Mouse (Mus musculus) intestine, embryonic 14.5 days (tissue): ENCODE measurements around the gene Prss21. TPM values are rescaled to one million over a fixed set of nuclear protein-coding genes. Genes with fewer than 3 reads are reported as not detected.

Experiments used
- ATAC-seq: fragments of 200-750 bp; cut with Nextera tagmentation; replicated peaks from 2 replicates; pipeline ENCODE4 v1.8.0; 2017; ENCODE audit warnings: low read depth, moderate number of reproducible peaks, moderate TSS enrichment, moderate library complexity; ENCODE audit not compliant: low FRiP score, low TSS enrichment
- DNase-seq: peaks from one replicate; pipeline ENCODE4 v3.0.0-alpha.2; 2018; ENCODE audit warnings: low spot score
- H3K27ac ChIP-seq: fragments of 300-500 bp; sonication (generic); 2 replicates; pipeline ENCODE4 v1.5.1; 2014; ENCODE audit warnings: low read depth, mild to moderate bottlenecking, control low read depth
- H3K27me3 ChIP-seq: fragments of 300-500 bp; sonication (generic); replicated peaks from 2 replicates; pipeline ENCODE4 v1.6.1; 2014; ENCODE audit warnings: low read length, control low read depth; ENCODE audit not compliant: control insufficient read depth, insufficient read depth
- H3K36me3 ChIP-seq: fragments of 300-500 bp; sonication (generic); 2 replicates; pipeline ENCODE4 v1.6.1; 2014; ENCODE audit warnings: low read length, control low read depth; ENCODE audit not compliant: control insufficient read depth, insufficient read depth
- H3K4me1 ChIP-seq: fragments of 300-500 bp; sonication (generic); replicated peaks from 2 replicates; pipeline ENCODE4 v1.6.1; 2014; ENCODE audit warnings: low read length, control low read depth, mixed read lengths; ENCODE audit not compliant: control insufficient read depth, insufficient read depth
- H3K4me2 ChIP-seq: fragments of 300-500 bp; sonication (generic); 2 replicates; pipeline ENCODE4 v1.6.1; 2014; ENCODE audit warnings: low read length
- H3K4me3 ChIP-seq: fragments of 300-500 bp; sonication (generic); 2 replicates; pipeline ENCODE4 v1.5.1; 2014; ENCODE audit warnings: low read depth, low read length, control low read depth, mixed read lengths
- H3K9ac ChIP-seq: fragments of 300-500 bp; sonication (generic); 2 replicates; pipeline ENCODE4 v1.6.1; 2014; ENCODE audit warnings: mild to moderate bottlenecking, low read length
- H3K9me3 ChIP-seq: fragments of 300-500 bp; sonication (generic); 2 replicates; pipeline ENCODE4 v1.6.1; 2016; ENCODE audit warnings: low read length, control low read depth; ENCODE audit not compliant: control insufficient read depth
- WGBS: fragments of 180-500 bp; shearing (Covaris S2); extraction: QIAGEN DNeasy Blood & Tissue Kit; methylation state at CpG from one replicate; pipeline ENCODE4 v1.1.7; 2014; 5-methylcytosine and 5-hydroxymethylcytosine counted together
- polyA plus RNA-seq: library from polyadenylated mRNA; unstranded; fragments of >200 nt; fragmentation: Nextera tagmentation; extraction: Ambion mirVana; gene quantifications from 2 replicates; pipeline ENCODE4 v1.2.1, GENCODE M21; 2014

Prss21 gene
- polyA plus RNA-seq, 1 experiment from 2014 or later, result not detected

DNA sequence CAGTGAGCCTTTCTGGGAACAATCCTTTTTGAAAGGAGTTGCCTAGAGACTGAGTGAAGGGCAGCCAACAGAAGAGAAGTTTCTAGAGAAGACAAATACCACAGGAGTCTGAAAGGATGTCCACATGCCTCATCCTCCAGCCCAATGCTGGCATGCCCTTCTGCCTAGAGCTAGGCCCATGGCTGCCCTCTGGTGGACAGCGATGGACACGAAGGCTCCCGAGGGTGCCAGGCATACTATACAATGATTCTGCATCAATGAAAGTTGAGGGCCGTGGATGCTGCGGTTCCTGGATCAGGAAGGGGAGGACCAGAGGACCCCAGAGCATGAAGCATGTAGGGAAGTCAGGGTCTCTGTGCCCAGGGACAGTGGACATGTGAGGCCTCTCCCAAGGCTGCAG lies 14.6 kb upstream of the Prss21 start:
- H3K4me1 ChIP-seq, result no peaks in the 10 kb centered on the region
- H3K4me3 ChIP-seq, result no peak overlapping the region
- H3K27me3 ChIP-seq, result no peaks in the 10 kb centered on the region
- DNase-seq (peak; percentile 65), ATAC-seq (0 out of 2 replicates have a peak, but pooled peaks have one; percentile 21)
- no peak overlapping the region for H3K4me2 ChIP-seq
- H3K36me3 ChIP-seq, result no peaks in the 10 kb centered on the region
- H3K9ac ChIP-seq, result no peak overlapping the region
- 44% methylated on average over 5 of the region's 5 CpGs for WGBS
- H3K27ac ChIP-seq, result no peak overlapping the region
- no peaks in the 10 kb centered on the region for H3K9me3 ChIP-seq

DNA sequence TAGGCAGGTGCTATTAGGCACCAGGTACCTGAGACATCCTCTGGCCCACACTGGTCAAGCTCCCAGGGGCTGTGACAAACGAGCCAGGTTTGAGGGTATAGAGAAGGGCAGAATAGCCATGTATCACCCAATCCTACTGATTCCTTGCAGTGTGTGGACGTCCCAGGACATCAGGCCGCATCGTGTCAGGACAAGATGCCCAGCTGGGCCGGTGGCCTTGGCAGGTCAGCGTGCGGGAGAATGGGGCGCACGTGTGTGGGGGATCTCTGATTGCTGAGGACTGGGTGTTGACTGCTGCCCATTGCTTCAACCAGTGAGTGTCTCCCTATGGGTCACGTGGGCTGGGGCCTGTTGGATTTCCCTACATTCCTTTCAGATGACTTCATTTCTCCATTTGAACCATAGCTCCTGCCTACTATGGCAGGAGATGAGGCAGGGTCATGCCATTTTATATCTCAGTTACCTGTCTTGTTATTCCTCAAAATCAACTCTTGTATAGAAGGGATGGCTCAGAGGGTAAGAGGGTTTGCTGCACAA lies 13.6 kb upstream of the Prss21 start:
- no peaks in the 10 kb centered on the region for H3K9me3 ChIP-seq
- H3K27ac ChIP-seq, result no peak overlapping the region
- DNase-seq (no peak), ATAC-seq (no peak)
- no peak overlapping the region for H3K9ac ChIP-seq
- H3K36me3 ChIP-seq, result no peaks in the 10 kb centered on the region
- H3K4me2 ChIP-seq, result no peak overlapping the region
- no peaks in the 10 kb centered on the region for H3K4me1 ChIP-seq
- no peak overlapping the region for H3K4me3 ChIP-seq
- no peaks in the 10 kb centered on the region for H3K27me3 ChIP-seq
- 84% methylated on average over 10 of the region's 10 CpGs for WGBS

DNA sequence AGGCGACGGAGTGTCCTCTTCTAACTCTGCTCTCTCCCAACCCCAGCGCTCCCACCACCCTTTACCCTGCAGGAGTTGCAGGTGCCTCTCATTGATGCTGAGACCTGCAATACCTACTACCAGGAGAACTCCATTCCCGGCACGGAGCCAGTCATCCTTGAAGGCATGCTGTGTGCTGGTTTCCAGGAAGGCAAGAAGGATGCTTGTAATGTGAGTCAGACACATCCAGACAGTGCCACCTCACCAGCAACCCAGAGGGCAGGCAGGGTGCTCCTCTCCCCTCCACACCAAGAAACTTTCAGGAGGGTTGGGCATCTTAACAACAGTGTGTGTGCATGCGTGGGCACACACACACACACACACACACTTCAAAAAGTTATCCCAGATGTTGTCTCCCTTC lies 10.7 kb upstream of the Prss21 start:
- Histone ChIP-seq H3K4me3 (no peak overlapping the region), H3K4me2 (no peak overlapping the region), H3K4me1 (no peaks in the 10 kb centered on the region), H3K9me3 (no peaks in the 10 kb centered on the region), H3K27ac (no peak overlapping the region), H3K27me3 (no peaks in the 10 kb centered on the region), H3K36me3 (no peaks in the 10 kb centered on the region), H3K9ac (no peak overlapping the region)
- no peak for DNase-seq
- ATAC-seq, result no peak
- WGBS, result 83% methylated on average over 6 of the region's 6 CpGs

DNA sequence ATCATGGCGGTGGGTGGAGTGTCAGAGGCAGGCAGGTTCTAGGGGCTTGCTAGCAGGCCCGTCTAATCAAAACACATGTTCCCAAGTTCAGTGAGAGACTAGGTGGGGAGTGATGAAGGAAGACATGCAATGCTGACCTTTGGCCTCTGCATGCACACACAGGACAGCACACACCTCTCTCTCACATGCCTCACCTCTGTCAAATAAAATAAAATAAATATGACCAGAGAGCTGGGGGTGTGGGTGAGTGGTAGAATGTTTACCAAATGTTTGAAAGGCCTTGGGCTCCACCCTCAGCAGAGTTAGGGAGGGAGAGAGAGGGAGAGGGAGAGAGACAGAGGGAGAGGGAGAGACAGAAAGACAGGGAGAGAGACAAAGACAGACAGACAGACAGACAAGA lies 9.9 kb upstream of the Prss21 start:
- Histone ChIP-seq H3K27ac (no peak overlapping the region), H3K9ac (no peak overlapping the region)
- ATAC-seq, result 0 out of 2 replicates have a peak, but pooled peaks have one; percentile 56

DNA sequence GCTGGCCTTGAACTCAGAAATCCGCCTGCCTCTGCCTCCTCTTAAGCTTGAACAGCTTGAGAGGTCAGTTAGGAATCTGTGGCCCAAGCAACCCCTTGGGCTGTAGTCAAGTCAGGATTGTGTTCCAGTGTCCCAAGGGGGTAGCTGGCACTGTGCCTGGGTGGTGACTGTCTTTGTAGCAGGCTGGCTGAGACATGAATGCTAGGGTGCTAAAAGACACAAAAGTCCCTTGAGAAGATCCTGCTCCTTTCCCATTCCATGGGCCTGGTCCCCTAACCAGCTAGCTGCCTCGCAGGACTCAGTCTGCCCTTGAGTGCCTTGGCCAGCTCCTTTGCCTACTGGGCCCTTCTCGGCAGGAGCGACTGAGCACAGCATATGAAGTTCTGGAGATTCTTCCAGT lies 4.9 kb upstream of the Prss21 start:
- H3K4me1 ChIP-seq, result no peaks in the 10 kb centered on the region
- H3K27ac ChIP-seq, result no peak overlapping the region
- H3K27me3 ChIP-seq, result no peaks in the 10 kb centered on the region
- no peak overlapping the region for H3K4me2 ChIP-seq
- H3K9me3 ChIP-seq, result no peaks in the 10 kb centered on the region
- no peak for ATAC-seq
- no peaks in the 10 kb centered on the region for H3K36me3 ChIP-seq
- no peak overlapping the region for H3K4me3 ChIP-seq
- WGBS, result 77% methylated on average over 4 of the region's 4 CpGs
- H3K9ac ChIP-seq, result no peak overlapping the region
- no peak for DNase-seq

More for the DNA sequence above, 9.9 kb upstream of the Prss21 start:
- no peaks in the 10 kb centered on the region for H3K9me3 ChIP-seq
- DNase-seq, result no peak
- no peaks in the 10 kb centered on the region for H3K4me1 ChIP-seq
- H3K27me3 ChIP-seq, result no peaks in the 10 kb centered on the region
- WGBS, result 54% methylated on average over 2 of the region's 2 CpGs
- H3K36me3 ChIP-seq, result no peaks in the 10 kb centered on the region
- no peak overlapping the region for H3K4me3 ChIP-seq
- H3K4me2 ChIP-seq, result no peak overlapping the region

DNA sequence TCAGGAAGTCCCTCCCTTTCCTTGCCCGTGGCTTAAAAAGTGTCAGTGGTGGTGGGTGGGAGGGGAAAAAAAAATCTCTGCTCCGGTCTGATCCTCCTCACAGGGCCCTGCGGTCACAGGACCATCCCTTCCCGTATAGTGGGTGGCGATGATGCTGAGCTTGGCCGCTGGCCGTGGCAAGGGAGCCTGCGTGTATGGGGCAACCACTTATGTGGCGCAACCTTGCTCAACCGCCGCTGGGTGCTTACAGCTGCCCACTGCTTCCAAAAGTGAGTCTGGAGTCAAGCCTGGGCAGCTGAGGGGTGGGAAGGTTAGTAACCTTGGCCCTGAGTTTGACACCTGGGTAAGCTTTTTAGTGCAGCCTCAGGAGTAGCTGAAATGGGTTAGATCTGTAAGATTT lies 657 bp downstream of the Prss21 start:
- no peaks in the 10 kb centered on the region for H3K36me3 ChIP-seq
- H3K9me3 ChIP-seq, result no peaks in the 10 kb centered on the region
- WGBS, result 84% methylated on average over 11 of the region's 11 CpGs
- DNase-seq (no peak), ATAC-seq (no peak)
- no peak overlapping the region for H3K4me2 ChIP-seq
- H3K27me3 ChIP-seq, result no peaks in the 10 kb centered on the region
- no peak overlapping the region for H3K9ac ChIP-seq
- H3K4me1 ChIP-seq, result 0 out of 2 replicates have a peak, but pooled peaks cover 4% of the 10 kb centered on the region
- no peak overlapping the region for H3K4me3 ChIP-seq
- H3K27ac ChIP-seq, result no peak overlapping the region

DNA sequence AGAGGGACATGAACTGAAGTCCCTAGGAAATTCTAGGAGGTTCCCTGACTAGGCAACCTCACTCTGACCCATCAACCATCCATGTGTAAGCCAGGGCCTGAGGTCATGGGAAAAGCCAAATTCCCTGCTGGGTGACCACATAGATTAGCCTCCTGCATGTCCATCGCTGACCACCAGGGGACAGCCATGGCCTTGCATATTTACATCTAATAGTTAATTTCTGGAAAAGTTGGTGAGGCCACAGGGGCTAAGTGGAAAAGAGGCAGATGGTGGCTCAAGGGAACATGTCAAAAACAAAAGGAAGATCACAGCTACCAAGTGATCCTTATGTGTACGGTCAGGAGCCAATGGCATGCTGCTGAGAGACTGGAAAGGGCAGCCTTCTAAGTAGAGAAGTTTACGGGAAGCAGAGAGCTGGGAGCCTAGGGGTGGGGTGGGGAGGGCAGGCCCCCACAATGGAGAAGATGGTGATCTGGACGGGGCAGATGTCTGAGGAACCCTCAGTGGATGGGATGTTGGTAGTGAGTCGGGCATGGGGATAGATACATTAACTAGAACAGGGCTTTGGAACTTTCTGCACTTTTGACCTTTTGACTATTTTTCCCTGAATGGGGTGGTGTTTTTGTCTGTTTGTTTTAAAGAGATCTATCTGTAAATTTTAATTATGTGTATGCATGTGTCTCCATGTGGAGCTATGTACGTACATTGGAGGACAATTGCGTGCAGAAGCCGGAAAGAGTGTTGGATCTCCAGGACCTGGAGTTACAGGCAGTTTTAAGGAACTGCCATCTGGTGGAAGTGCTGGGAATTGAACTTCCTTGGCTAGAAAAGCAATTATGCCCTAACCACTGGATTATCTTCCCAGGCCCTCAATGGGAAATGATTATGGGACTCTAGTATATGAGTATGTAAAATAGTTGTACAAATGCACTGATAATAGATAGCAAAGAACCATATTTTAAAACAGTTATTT lies 6.3 kb downstream of the Prss21 start:
- 42% methylated on average over 8 of the region's 8 CpGs for WGBS
- no peak overlapping the region for H3K27ac ChIP-seq
- H3K4me2 ChIP-seq, result no peak overlapping the region
- H3K9ac ChIP-seq, result no peak overlapping the region
- H3K9me3 ChIP-seq, result no peaks in the 10 kb centered on the region
- DNase-seq (peak; percentile 75), ATAC-seq (peak; percentile 41)
- H3K4me3 ChIP-seq, result no peak overlapping the region
- H3K27me3 ChIP-seq, result no peaks in the 10 kb centered on the region
- H3K36me3 ChIP-seq, result no peaks in the 10 kb centered on the region
- H3K4me1 ChIP-seq, result 0 out of 2 replicates have a peak, but pooled peaks cover 4% of the 10 kb centered on the region

DNA sequence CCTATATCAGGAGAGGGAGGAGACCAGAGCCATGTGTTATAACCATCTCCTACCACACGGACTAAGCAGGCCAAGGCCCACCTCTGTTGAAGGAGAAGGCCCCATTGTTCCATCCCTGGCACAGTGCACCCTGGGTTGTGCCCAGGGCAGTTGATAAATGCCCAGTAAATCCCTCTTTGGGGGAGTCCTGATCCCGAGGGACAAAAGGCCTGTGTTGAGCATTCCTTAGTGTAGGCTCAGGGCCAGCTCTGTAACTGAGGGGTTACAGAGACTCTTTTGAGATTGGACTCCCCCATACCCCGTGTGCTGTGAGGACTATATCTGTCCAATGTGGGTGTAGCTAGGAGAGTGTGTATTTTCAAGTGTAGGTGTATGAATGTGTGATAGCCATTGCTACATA lies 8.9 kb downstream of the Prss21 start:
- Histone ChIP-seq H3K4me2 (no peak overlapping the region), H3K4me1 (no peaks in the 10 kb centered on the region), H3K9ac (no peak overlapping the region), H3K27ac (no peak overlapping the region), H3K4me3 (no peak overlapping the region), H3K9me3 (no peaks in the 10 kb centered on the region), H3K36me3 (no peaks in the 10 kb centered on the region), H3K27me3 (no peaks in the 10 kb centered on the region)
- DNase-seq (no peak), ATAC-seq (no peak)
- 61% methylated on average over 3 of the region's 3 CpGs for WGBS
